Mouse (Mus musculus) hematopoietic multipotent progenitor cell, adult 10-12 weeks (in vitro differentiated cells): ENCODE data around the gene Il9. TPM values are rescaled to one million over a fixed set of nuclear protein-coding genes. Genes with fewer than 3 reads are reported as not detected.

Experiments
- polyA plus RNA-seq: library from polyadenylated mRNA; stranded (reverse); fragments of >175 nt; gene quantifications from 2 replicates; pipeline ENCODE4 v1.2.3, GENCODE M21; 2012; ENCODE audit warnings: low replicate concordance

Il9 gene
- not detected in 2 replicates for polyA plus RNA-seq

DNA sequence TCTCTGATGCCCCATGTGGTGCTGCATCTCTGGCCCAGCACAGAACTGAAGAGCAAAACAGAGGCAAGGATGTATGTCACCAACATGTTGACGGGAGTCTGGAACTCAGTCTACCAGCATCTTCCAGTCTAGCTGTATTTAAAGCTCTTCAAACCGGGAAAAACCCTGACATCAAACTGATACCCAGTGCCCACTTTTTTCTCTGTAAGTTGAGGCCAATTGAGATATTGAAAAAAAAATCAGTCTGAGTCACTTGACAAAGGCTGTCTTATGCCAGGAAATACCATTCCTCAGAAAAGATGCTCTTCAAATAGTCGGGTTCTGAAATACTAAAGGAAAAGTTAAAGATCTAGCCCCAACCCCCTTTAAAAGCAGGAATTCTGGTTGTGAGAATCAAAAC lies at the start of gene Il9:
TSS of gene Il9 (minus strand) at position 101 of the 400 bp plus-strand sequence.

DNA sequence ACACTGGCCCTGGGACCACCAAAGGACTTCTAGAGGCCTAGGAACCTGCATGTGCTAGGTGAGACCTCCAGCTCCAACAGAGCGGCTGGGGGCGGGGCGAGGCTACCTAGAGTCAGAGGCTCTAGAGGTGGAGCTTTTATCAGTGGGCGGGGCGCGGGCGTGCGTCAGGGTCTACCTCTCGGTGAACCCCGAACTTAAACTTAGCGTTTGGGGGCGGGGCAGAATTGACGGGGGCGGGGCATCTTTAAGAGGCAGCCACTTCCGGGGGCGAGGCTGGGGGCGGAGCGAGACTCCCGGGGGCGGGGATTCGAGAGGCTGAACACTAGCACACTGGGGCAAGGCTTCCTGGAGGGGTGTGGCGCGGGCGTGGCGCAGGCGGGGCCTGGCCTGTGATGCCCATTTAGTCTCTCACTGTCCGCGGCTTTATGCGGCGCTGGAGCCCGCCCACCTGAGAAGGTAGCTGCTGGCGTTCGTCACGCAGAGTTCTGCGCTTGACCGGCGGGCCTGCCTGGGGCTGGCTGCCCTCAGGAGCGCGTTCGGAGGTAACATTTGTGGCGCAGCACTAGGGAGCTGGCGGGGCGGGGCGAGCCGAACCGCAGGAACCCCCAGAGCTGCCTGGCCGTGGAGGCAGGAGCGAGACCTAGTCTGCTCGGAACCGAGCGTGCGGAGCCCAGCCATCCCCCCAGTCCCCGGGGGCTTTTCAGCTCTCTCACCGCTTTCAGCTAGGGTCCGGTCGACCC lies 40.2 kb upstream of the Il9 start, which contains the start of gene Fbxl21:
TSS of gene Fbxl21 (plus strand) at position 392 of the 740 bp plus-strand sequence.

DNA sequence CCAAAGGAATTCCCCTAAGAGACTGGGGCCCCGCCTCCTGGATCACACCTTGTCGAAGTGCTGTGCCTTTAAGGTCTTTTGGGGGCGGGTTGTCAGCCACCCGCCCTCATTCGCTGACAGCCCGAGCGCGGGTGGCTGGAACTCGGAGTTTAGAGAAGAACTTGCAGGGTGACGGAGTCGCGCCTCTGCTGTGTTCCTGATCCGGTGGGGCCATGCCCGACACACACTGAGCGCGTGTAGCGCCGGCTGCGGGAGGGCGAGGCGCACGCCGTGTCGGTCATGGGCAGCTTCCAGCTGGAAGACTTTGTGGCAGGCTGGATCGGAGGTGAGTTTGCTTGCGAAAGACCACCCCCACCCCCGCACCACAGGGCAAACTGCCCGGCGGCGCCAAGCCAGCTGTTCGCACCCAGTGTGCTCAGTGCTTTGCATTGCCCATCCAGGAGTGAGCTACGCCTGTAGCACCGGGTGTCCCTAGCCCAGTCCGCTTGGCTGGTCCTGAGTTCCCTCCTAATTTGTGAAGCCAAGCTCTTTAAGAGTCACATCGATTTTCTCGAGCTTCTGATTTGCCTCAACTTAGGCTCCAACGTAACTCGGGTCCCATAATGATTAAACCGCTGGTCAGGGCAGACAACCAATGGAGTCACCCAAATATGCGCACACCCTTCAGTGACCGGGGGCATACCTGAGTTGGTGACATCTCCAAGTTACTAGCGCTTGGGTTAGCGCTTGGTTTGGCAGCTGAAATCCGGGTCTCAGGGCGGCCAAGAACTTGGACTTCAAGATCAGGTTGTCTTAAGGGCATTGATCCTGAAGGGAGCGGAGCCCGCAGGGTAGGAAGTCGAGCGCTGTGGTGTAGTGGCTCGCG lies 43.6 kb downstream of the Il9 start, which contains the start of gene Slc25a48:
TSS of gene Slc25a48 (plus strand) at position 145 of the 865 bp plus-strand sequence.

Other genes with a start within 250 kb of the Il9 start
- gene Neurog1, start 230.1 kb downstream of the Il9 start, polyA plus RNA-seq, result not detected in 2 replicates
- not detected in 2 replicates for gene Cxcl14, start 185.7 kb downstream of the Il9 start, polyA plus RNA-seq
- not detected in 2 replicates for gene Gm3045, start 55.7 kb downstream of the Il9 start, polyA plus RNA-seq
- gene Slc25a48, start 43.9 kb downstream of the Il9 start, polyA plus RNA-seq, result not detected in 2 replicates
- gene Fbxl21, start 40.2 kb upstream of the Il9 start, polyA plus RNA-seq, result 0.30 and 0.59 TPM in 2 replicates
- gene Lect2, start 66.3 kb upstream of the Il9 start, polyA plus RNA-seq, result not detected in 2 replicates
- 90.3 and 207 TPM in 2 replicates for gene Tgfbi, start 127.3 kb upstream of the Il9 start, polyA plus RNA-seq
- 6.6 and 7.3 TPM in 2 replicates for gene Smad5, start 220.8 kb upstream of the Il9 start, polyA plus RNA-seq